Mouse (Mus musculus) cerebellum, adult 2 months (tissue): ENCODE data around the gene Ube2r2.

Experiments used
- CTCF ChIP-seq: fragments of 200-500 bp; IDR thresholded peaks from 2 replicates; pipeline ENCODE4 v1.5.1; 2011; ENCODE audit warnings: low read depth, mild to moderate bottlenecking, control low read depth, low read length, moderate library complexity, borderline replicate concordance; ENCODE audit not compliant: insufficient read depth
- POLR2A ChIP-seq: fragments of 200-500 bp; IDR thresholded peaks from 2 replicates; pipeline ENCODE4 v1.6.1; 2011; ENCODE audit warnings: low read length, control low read depth, borderline replicate concordance; ENCODE audit not compliant: insufficient read depth

- TF ChIP-seq POLR2A (no peak), CTCF (no peak)
Observed at GRCm38 (mm10) chr4:41240916-41241315, 105.4 kb downstream of the Ube2r2 start.
